8 mouse cellular contexts compared by ENCODE assay signal in genomic region chr7:88206914-88207710, GRCm38 (mm10).
DNase-seq lines count a peak whose midpoint lies in the region; ATAC-seq and TF ChIP-seq lines count a peak whose summit lies in the region.

No protein-coding gene starts in this region.

- no peak overlapping the region for H3K9ac ChIP-seq in hindbrain, embryonic 15.5 days
- no peak overlapping the region for H3K9ac ChIP-seq in midbrain, postnatal 0 days (replicated peaks; ENCODE audit: low read length, poor library complexity, severe bottlenecking)

- H3K36me3 ChIP-seq in hindbrain, embryonic 15.5 days = no peaks in the 10 kb centered on the region
- H3K36me3 ChIP-seq in midbrain, postnatal 0 days (ENCODE audit: insufficient read depth, low read length) = no peaks in the 10 kb centered on the region
- no peaks in the 10 kb centered on the region for H3K36me3 ChIP-seq in limb, embryonic 10.5 days

- WGBS in hindbrain, embryonic 15.5 days = 13% methylated on average over 10 of the region's 10 CpGs
- 16% methylated on average over 10 of the region's 10 CpGs for WGBS in midbrain, postnatal 0 days
- WGBS in limb, embryonic 10.5 days = 71% methylated on average over 10 of the region's 10 CpGs

- no peak overlapping the region for H3K4me3 ChIP-seq in hindbrain, embryonic 15.5 days
- H3K4me3 ChIP-seq in midbrain, postnatal 0 days (ENCODE audit: low read depth, low read length) = no peak overlapping the region
- H3K4me3 ChIP-seq in limb, embryonic 10.5 days = no peak overlapping the region

- TF ChIP-seq POLR2A in brain, embryonic 14.5 days (IDR thresholded peaks at IDR 0.05; ENCODE audit: borderline replicate concordance, extremely low read depth, insufficient read depth, insufficient read length, poor library complexity, severe bottlenecking) = no peak

- peaks cover 10% of the 10 kb centered on the region; the same call in 1 of the 2 replicates for H3K4me1 ChIP-seq in hindbrain, embryonic 15.5 days (replicated peaks)
- H3K4me1 ChIP-seq in midbrain, postnatal 0 days (ENCODE audit: insufficient read depth, low read length) = 0 out of 2 replicates have a peak, but pooled peaks cover 3% of the 10 kb centered on the region
- H3K4me1 ChIP-seq in limb, embryonic 10.5 days = no peaks in the 10 kb centered on the region

- peak; percentile 74; the same call in 1 of the 2 replicates for ATAC-seq in hindbrain, embryonic 15.5 days (ENCODE audit: low FRiP score, low read depth)
- ATAC-seq in midbrain, postnatal 0 days (ENCODE audit: low FRiP score) = no peak
- ATAC-seq in monocyte, adult 5-6 weeks (replicated peaks; ENCODE audit: insufficient number of reproducible peaks, low FRiP score, low TSS enrichment, poor library complexity, severe bottlenecking) = no peak; the same call in none of the 2 replicates

- no peaks in the 10 kb centered on the region for H3K9me3 ChIP-seq in hindbrain, embryonic 15.5 days
- no peaks in the 10 kb centered on the region for H3K9me3 ChIP-seq in midbrain, postnatal 0 days (ENCODE audit: low read length)
- H3K9me3 ChIP-seq in limb, embryonic 10.5 days (replicated peaks) = no peaks in the 10 kb centered on the region

- no peak for TF ChIP-seq CTCF in brain, embryonic 14.5 days (IDR thresholded peaks at IDR 0.05; ENCODE audit: borderline replicate concordance, extremely low read depth, insufficient read depth, insufficient read length)
- TF ChIP-seq CTCF in midbrain, postnatal 0 days (IDR thresholded peaks at IDR 0.05) = no peak

- peak; percentile 10 to 39 for DNase-seq in kidney, postnatal 4 days
- no peak for DNase-seq in kidney, adult 18-20 months
- DNase-seq in brain, embryonic 14.5 days (ENCODE audit: low read depth) = peak; percentile 88
- DNase-seq in midbrain, postnatal 0 days (ENCODE audit: low spot score) = peak; percentile 52
- no peak for DNase-seq in limb, embryonic 10.5 days (ENCODE audit: low spot score)
- no peak for DNase-seq in heart, postnatal 4 days

- H3K27ac ChIP-seq in hindbrain, embryonic 15.5 days (replicated peaks) = peak overlapping the region; percentile 64
- no peak overlapping the region for H3K27ac ChIP-seq in midbrain, postnatal 0 days (ENCODE audit: low read depth, low read length)
- H3K27ac ChIP-seq in limb, embryonic 10.5 days = no peak overlapping the region

- no peaks in the 10 kb centered on the region for H3K27me3 ChIP-seq in hindbrain, embryonic 15.5 days
- H3K27me3 ChIP-seq in midbrain, postnatal 0 days (ENCODE audit: insufficient read depth, low read length) = no peaks in the 10 kb centered on the region
- no peaks in the 10 kb centered on the region for H3K27me3 ChIP-seq in limb, embryonic 10.5 days (ENCODE audit: low read depth, poor library complexity, severe bottlenecking)

- peak overlapping the region; percentile 2; the same call in 1 of the 2 replicates for H3K4me2 ChIP-seq in hindbrain, embryonic 15.5 days
- H3K4me2 ChIP-seq in midbrain, postnatal 0 days (ENCODE audit: low read depth, low read length, poor library complexity, severe bottlenecking) = peak overlapping the region; percentile 9; the same call in 1 of the 2 replicates

Comparison
In these comparisons a context has a peak if more than half of its experiments do, and no peak if none do; other contexts are left out.
1. DNase-seq: peak in kidney, postnatal 4 days (2 of 2), brain, embryonic 14.5 days (single experiment) and midbrain, postnatal 0 days (single experiment); none in kidney, adult 18-20 months (single experiment), limb, embryonic 10.5 days (single experiment) and heart, postnatal 4 days (single experiment).